In genomic region chr11:97152023-97152426, GRCm38 (mm10) we compare ENCODE assay signal across 8 mouse cellular contexts. TPM values are rescaled to one million over a fixed set of nuclear protein-coding genes. Genes with fewer than 3 reads are reported as not detected.
A peak's percentile ranks its signal among the peaks of the same experiment; 100 is the strongest.
DNase-seq lines count a peak whose midpoint lies in the region; ATAC-seq and TF ChIP-seq lines count a peak whose summit lies in the region.

No protein-coding gene starts in this region.

- H3K9me3 ChIP-seq in forebrain, embryonic 13.5 days (replicated peaks) = no peaks in the 10 kb centered on the region
- H3K9me3 ChIP-seq in hindbrain, embryonic 13.5 days = no peaks in the 10 kb centered on the region
- no peaks in the 10 kb centered on the region for H3K9me3 ChIP-seq in liver, embryonic 12.5 days (replicated peaks)
- no peaks in the 10 kb centered on the region for H3K9me3 ChIP-seq in neural tube, embryonic 14.5 days (ENCODE audit: control insufficient read depth, low read length)

- H3K36me3 ChIP-seq in forebrain, embryonic 13.5 days (ENCODE audit: poor library complexity, severe bottlenecking) = peaks cover 38% of the 10 kb centered on the region
- H3K36me3 ChIP-seq in hindbrain, embryonic 13.5 days = peaks cover 38% of the 10 kb centered on the region
- H3K36me3 ChIP-seq in liver, embryonic 12.5 days = peaks cover 34% of the 10 kb centered on the region
- peaks cover 9% of the 10 kb centered on the region; the same call in 1 of the 2 replicates for H3K36me3 ChIP-seq in neural tube, embryonic 14.5 days (ENCODE audit: control insufficient read depth, insufficient read depth, low read length)

- WGBS in forebrain, embryonic 13.5 days = under 1% methylated on average over 11 of the region's 11 CpGs
- WGBS in hindbrain, embryonic 13.5 days = 0% methylated on average over 11 of the region's 11 CpGs
- 3% methylated on average over 11 of the region's 11 CpGs for WGBS in liver, embryonic 12.5 days (ENCODE audit: insufficient replicate concordance)
- WGBS in neural tube, embryonic 14.5 days = under 1% methylated on average over 11 of the region's 11 CpGs

- TF ChIP-seq CTCF in bone marrow macrophage, adult 2 months (IDR thresholded peaks at IDR 0.05; ENCODE audit: low read depth, low read length) = no peak

- no peak for ATAC-seq in forebrain, embryonic 13.5 days
- no peak for ATAC-seq in hindbrain, embryonic 13.5 days (ENCODE audit: low FRiP score)
- no peak for ATAC-seq in liver, embryonic 12.5 days
- no peak for ATAC-seq in neural tube, embryonic 14.5 days (ENCODE audit: low read depth)

- H3K9ac ChIP-seq in forebrain, embryonic 13.5 days = peak overlapping the region; percentile 81
- peak overlapping the region; percentile 92 for H3K9ac ChIP-seq in hindbrain, embryonic 13.5 days
- H3K9ac ChIP-seq in liver, embryonic 12.5 days = no peak overlapping the region
- H3K9ac ChIP-seq in neural tube, embryonic 14.5 days (replicated peaks; ENCODE audit: low read depth, low read length) = peak overlapping the region; percentile 95; the same call in 1 of the 2 replicates

- peak overlapping the region; percentile 83 for H3K4me2 ChIP-seq in forebrain, embryonic 13.5 days
- H3K4me2 ChIP-seq in hindbrain, embryonic 13.5 days = peak overlapping the region; percentile 80
- peak overlapping the region; percentile 92 for H3K4me2 ChIP-seq in liver, embryonic 12.5 days
- peak overlapping the region; percentile 51 for H3K4me2 ChIP-seq in neural tube, embryonic 14.5 days (ENCODE audit: low read depth, low read length)

- DNase-seq in adrenal gland, adult (ENCODE audit: inconsistent age in 2 of 2, low spot score in 1 of 2) = peak; percentile 56 to 86
- no peak for DNase-seq in adrenal gland, adult 8-10 months
- no peak for DNase-seq in right cerebral cortex, postnatal 4 days

- no peak overlapping the region for H3K27ac ChIP-seq in bone marrow macrophage, adult 2 months (ENCODE audit: insufficient read depth, low read depth, low read length)
- H3K27ac ChIP-seq in forebrain, embryonic 13.5 days = peak overlapping the region; percentile 90; the same call in 1 of the 2 replicates
- peak overlapping the region; percentile 97 for H3K27ac ChIP-seq in hindbrain, embryonic 13.5 days
- H3K27ac ChIP-seq in liver, embryonic 12.5 days = no peak overlapping the region
- H3K27ac ChIP-seq in neural tube, embryonic 14.5 days (ENCODE audit: low read depth, low read length) = peak overlapping the region; percentile 52; the same call in 1 of the 2 replicates

- peaks cover 13% of the 10 kb centered on the region for H3K4me1 ChIP-seq in bone marrow macrophage, adult 2 months (ENCODE audit: control insufficient read depth, insufficient read depth, low read length)
- H3K4me1 ChIP-seq in forebrain, embryonic 13.5 days = peaks cover 40% of the 10 kb centered on the region
- H3K4me1 ChIP-seq in hindbrain, embryonic 13.5 days (replicated peaks) = peaks cover 42% of the 10 kb centered on the region
- peaks cover 53% of the 10 kb centered on the region for H3K4me1 ChIP-seq in liver, embryonic 12.5 days
- H3K4me1 ChIP-seq in neural tube, embryonic 14.5 days (ENCODE audit: control insufficient read depth, insufficient read depth, low read length) = peaks cover 21% of the 10 kb centered on the region

- TF ChIP-seq POLR2A in bone marrow macrophage, adult 2 months (IDR thresholded peaks at IDR 0.05; ENCODE audit: borderline replicate concordance, low read depth, low read length) = no peak

- H3K27me3 ChIP-seq in forebrain, embryonic 13.5 days = peaks cover 14% of the 10 kb centered on the region; the same call in 1 of the 2 replicates
- peaks cover 11% of the 10 kb centered on the region for H3K27me3 ChIP-seq in hindbrain, embryonic 13.5 days
- peaks cover 59% of the 10 kb centered on the region for H3K27me3 ChIP-seq in liver, embryonic 12.5 days (replicated peaks)
- H3K27me3 ChIP-seq in neural tube, embryonic 14.5 days (ENCODE audit: control insufficient read depth, insufficient read depth, low read length) = no peaks in the 10 kb centered on the region

- H3K4me3 ChIP-seq in bone marrow macrophage, adult 2 months (ENCODE audit: insufficient read depth, low read length) = peak overlapping the region; percentile 57; the same call in 1 of the 2 replicates
- peak overlapping the region; percentile 75 for H3K4me3 ChIP-seq in forebrain, embryonic 13.5 days
- H3K4me3 ChIP-seq in hindbrain, embryonic 13.5 days = peak overlapping the region; percentile 74
- no peak overlapping the region; the same call in 1 of the 2 replicates for H3K4me3 ChIP-seq in liver, embryonic 12.5 days
- peak overlapping the region; percentile 77 for H3K4me3 ChIP-seq in neural tube, embryonic 14.5 days (ENCODE audit: low read depth, low read length)

RNA-seq across cellular contexts. Expression of gene Tbkbp1, which starts 0.7 kb away (rescaled TPM):
- 10 to 100 TPM in 3 of 4 experiments, 1 to 10 TPM in 1; 9.5 to 13.8 (median 11.6) TPM for total RNA-seq in adrenal gland, adult 8-10 months (2022)
- polyA plus RNA-seq in bone marrow macrophage, adult 2 months (2012; ENCODE audit: insufficient read depth, insufficient read length, missing spikeins) = 36.7 and 39.2 TPM in 2 replicates
- polyA plus RNA-seq in forebrain, embryonic 13.5 days (2015; fragmentation: Nextera tagmentation; extraction: Ambion mirVana) = 4.5 and 5.0 TPM in 2 replicates
- polyA plus RNA-seq in hindbrain, embryonic 13.5 days (2015; fragmentation: Nextera tagmentation; extraction: Ambion mirVana) = 7.3 and 8.2 TPM in 2 replicates
- 3.6 and 4.0 TPM in 2 replicates for polyA plus RNA-seq in liver, embryonic 12.5 days (2016; fragmentation: Nextera tagmentation; extraction: Ambion mirVana)
- polyA plus RNA-seq in neural tube, embryonic 14.5 days (2014; fragmentation: Nextera tagmentation; extraction: Ambion mirVana) = 8.4 and 9.0 TPM in 2 replicates

RNA-seq across cellular contexts. Expression of gene Kpnb1, which starts 35.7 kb away (rescaled TPM):
- 100 to 1,000 TPM; 115 to 133 (median 124) TPM for total RNA-seq in adrenal gland, adult 8-10 months (2022)
- polyA plus RNA-seq in bone marrow macrophage, adult 2 months (2012; ENCODE audit: insufficient read depth, insufficient read length, missing spikeins) = 84.9 and 87.9 TPM in 2 replicates
- polyA plus RNA-seq in forebrain, embryonic 13.5 days (2015; fragmentation: Nextera tagmentation; extraction: Ambion mirVana) = 50.5 and 61.8 TPM in 2 replicates
- polyA plus RNA-seq in hindbrain, embryonic 13.5 days (2015; fragmentation: Nextera tagmentation; extraction: Ambion mirVana) = 36.7 and 39.7 TPM in 2 replicates
- polyA plus RNA-seq in liver, embryonic 12.5 days (2016; fragmentation: Nextera tagmentation; extraction: Ambion mirVana) = 38.5 and 39.3 TPM in 2 replicates
- 32.1 and 38.0 TPM in 2 replicates for polyA plus RNA-seq in neural tube, embryonic 14.5 days (2014; fragmentation: Nextera tagmentation; extraction: Ambion mirVana)

RNA-seq across cellular contexts. Expression of gene Tbx21, which starts 36.9 kb away (rescaled TPM):
- total RNA-seq in adrenal gland, adult 8-10 months (2022) = under 1 TPM; 0.31 to 0.51 (median 0.48) TPM
- polyA plus RNA-seq in bone marrow macrophage, adult 2 months (2012; ENCODE audit: insufficient read depth, insufficient read length, missing spikeins) = not detected in 2 replicates
- polyA plus RNA-seq in forebrain, embryonic 13.5 days (2015; fragmentation: Nextera tagmentation; extraction: Ambion mirVana) = 0.27 and 0.31 TPM in 2 replicates
- polyA plus RNA-seq in hindbrain, embryonic 13.5 days (2015; fragmentation: Nextera tagmentation; extraction: Ambion mirVana) = 0.16 and 0.21 TPM in 2 replicates
- not detected in 2 replicates for polyA plus RNA-seq in liver, embryonic 12.5 days (2016; fragmentation: Nextera tagmentation; extraction: Ambion mirVana)
- 0.14 and 0.21 TPM in 2 replicates for polyA plus RNA-seq in neural tube, embryonic 14.5 days (2014; fragmentation: Nextera tagmentation; extraction: Ambion mirVana)

Comparison
In these comparisons a context has a peak if more than half of its experiments do, and no peak if none do; other contexts are left out.
1. DNase-seq: peak in adrenal gland, adult (2 of 2); none in adrenal gland, adult 8-10 months (single experiment) and right cerebral cortex, postnatal 4 days (single experiment).
2. H3K27ac ChIP-seq: peak in forebrain, embryonic 13.5 days (single experiment), hindbrain, embryonic 13.5 days (single experiment) and neural tube, embryonic 14.5 days (single experiment); none in bone marrow macrophage, adult 2 months (single experiment) and liver, embryonic 12.5 days (single experiment).
3. Peak in every context shown above with its lines, with median percentiles within 50 percentile points of each other: H3K4me2 ChIP-seq.